Mouse (Mus musculus) hindbrain, embryonic 15.5 days (tissue): ENCODE data around the gene Elfn1. TPM values are rescaled to one million over a fixed set of nuclear protein-coding genes. Genes with fewer than 3 reads are reported as not detected.

Experiments
- ATAC-seq: fragments of 200-750 bp; cut with Nextera tagmentation; 2 replicates; pipeline ENCODE4 v1.8.0; 2017; ENCODE audit warnings: low read depth, moderate number of reproducible peaks, moderate TSS enrichment; ENCODE audit not compliant: low FRiP score
- H3K27ac ChIP-seq: fragments of 300-500 bp; sonication (generic); replicated peaks from 2 replicates; pipeline ENCODE4 v1.5.1; 2015; ENCODE audit warnings: mild to moderate bottlenecking, inconsistent platforms
- H3K27me3 ChIP-seq: fragments of 300-500 bp; sonication (generic); 2 replicates; pipeline ENCODE4 v1.6.1; 2015; ENCODE audit warnings: control low read depth, inconsistent platforms
- H3K36me3 ChIP-seq: fragments of 300-500 bp; sonication (generic); 2 replicates; pipeline ENCODE4 v1.6.1; 2015; ENCODE audit warnings: control low read depth, inconsistent platforms
- H3K4me1 ChIP-seq: fragments of 300-500 bp; sonication (generic); replicated peaks from 2 replicates; pipeline ENCODE4 v1.6.1; 2015; ENCODE audit warnings: control low read depth, inconsistent platforms
- H3K4me2 ChIP-seq: fragments of 300-500 bp; sonication (generic); 2 replicates; pipeline ENCODE4 v1.6.1; 2015; ENCODE audit warnings: moderate library complexity, mild to moderate bottlenecking, inconsistent platforms
- H3K4me3 ChIP-seq: fragments of 300-500 bp; sonication (generic); 2 replicates; pipeline ENCODE4 v1.5.1; 2015; ENCODE audit warnings: mild to moderate bottlenecking, inconsistent platforms
- H3K9ac ChIP-seq: fragments of 300-500 bp; sonication (generic); 2 replicates; pipeline ENCODE4 v1.6.1; 2015; ENCODE audit warnings: inconsistent platforms
- H3K9me3 ChIP-seq: fragments of 300-500 bp; sonication (generic); 2 replicates; pipeline ENCODE4 v1.6.1; 2016; ENCODE audit warnings: control low read depth, inconsistent platforms
- WGBS: fragments of 180-500 bp; shearing (Covaris S2); methylation state at CpG from one replicate; pipeline ENCODE4 v1.1.7; 2015; 5-methylcytosine and 5-hydroxymethylcytosine counted together
- polyA plus RNA-seq: library from polyadenylated mRNA; unstranded; fragments of >200 nt; fragmentation: Nextera tagmentation; extraction: Ambion mirVana; gene quantifications from 2 replicates; pipeline ENCODE4 v1.2.1, GENCODE M21; 2015

The Elfn1 gene
- polyA plus RNA-seq, 1 experiment from 2014 or later, result 3.9 TPM

DNA sequence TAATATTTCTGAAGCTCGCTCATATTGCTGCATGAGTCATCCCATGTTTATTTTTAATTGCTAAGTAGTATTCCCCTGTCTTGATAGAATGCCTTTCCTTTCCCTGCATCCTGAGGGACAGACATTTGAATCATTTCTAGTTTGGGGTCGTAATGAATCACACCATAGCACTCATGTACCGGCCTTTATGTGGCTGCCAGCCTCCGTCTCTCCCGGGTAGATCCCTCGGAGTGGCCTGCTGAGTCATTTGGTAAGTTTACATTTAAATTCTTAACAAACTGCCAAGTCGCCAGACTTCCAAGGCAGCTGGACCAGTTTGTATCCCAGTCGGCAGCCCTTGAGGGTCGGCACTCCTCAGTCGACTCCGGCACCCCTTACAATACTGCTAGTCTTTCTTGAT, 13.9 kb downstream of the Elfn1 start:
- H3K9me3 ChIP-seq, result no peaks in the 10 kb centered on the region
- no peaks in the 10 kb centered on the region for H3K4me1 ChIP-seq
- no peak overlapping the region for H3K4me2 ChIP-seq
- H3K27me3 ChIP-seq, result no peaks in the 10 kb centered on the region
- no peak overlapping the region for H3K27ac ChIP-seq
- H3K36me3 ChIP-seq, result no peaks in the 10 kb centered on the region
- no peak overlapping the region for H3K9ac ChIP-seq
- H3K4me3 ChIP-seq, result no peak overlapping the region
- no peak for ATAC-seq
- WGBS, result 62% methylated on average over 11 of the region's 11 CpGs

DNA sequence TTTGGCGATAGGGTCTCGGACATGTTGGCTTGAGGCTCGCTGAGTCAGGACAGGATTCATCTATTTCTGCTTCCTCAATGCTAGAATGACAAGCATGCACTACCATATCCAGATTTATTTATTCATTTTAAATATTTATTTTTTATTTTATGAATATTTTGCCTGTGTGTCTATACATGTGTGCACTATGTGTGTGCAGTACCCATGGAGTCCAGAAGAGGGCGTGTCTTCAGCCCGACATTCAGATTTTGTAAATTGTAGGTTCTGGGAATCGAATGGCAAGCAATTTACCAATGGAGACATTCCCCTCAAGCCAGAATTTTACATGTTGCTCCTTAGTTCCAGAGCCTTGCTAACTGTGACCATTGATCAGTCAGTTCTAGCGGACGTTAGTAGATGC, 16.1 kb downstream of the Elfn1 start:
- Histone ChIP-seq H3K4me3 (no peak overlapping the region), H3K4me2 (no peak overlapping the region), H3K9me3 (no peaks in the 10 kb centered on the region), H3K9ac (no peak overlapping the region), H3K36me3 (no peaks in the 10 kb centered on the region), H3K4me1 (no peaks in the 10 kb centered on the region), H3K27ac (no peak overlapping the region), H3K27me3 (no peaks in the 10 kb centered on the region)
- WGBS, result 94% methylated on average over 8 of the region's 8 CpGs
- ATAC-seq, result no peak

DNA sequence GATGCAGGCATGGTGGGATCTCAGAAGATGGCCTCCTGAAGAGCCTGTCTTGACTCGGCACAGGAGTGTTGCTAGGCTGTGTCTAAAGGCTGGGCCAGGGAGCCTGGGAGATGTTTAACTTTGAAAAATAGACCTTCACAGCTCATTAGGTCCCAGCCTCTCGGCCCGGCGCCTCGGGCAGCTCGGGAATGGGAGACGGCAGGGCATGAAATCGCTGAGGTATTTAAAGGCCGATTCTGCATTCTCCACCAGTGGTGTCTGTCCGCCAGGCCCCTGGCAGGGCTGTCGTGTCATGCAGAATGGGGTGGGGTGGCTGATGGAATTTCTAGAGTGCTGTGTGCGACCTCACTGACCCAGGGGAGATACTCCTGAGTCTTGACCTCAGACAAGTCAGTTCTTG, 22.4 kb downstream of the Elfn1 start:
- Histone ChIP-seq H3K4me2 (no peak overlapping the region), H3K27me3 (peaks cover 3% of the 10 kb centered on the region; the same call in 1 of the 2 replicates), H3K36me3 (no peaks in the 10 kb centered on the region), H3K27ac (no peak overlapping the region), H3K4me1 (peaks cover 25% of the 10 kb centered on the region), H3K9me3 (no peaks in the 10 kb centered on the region), H3K4me3 (no peak overlapping the region), H3K9ac (no peak overlapping the region)
- WGBS, result 32% methylated on average over 12 of the region's 12 CpGs
- no peak for ATAC-seq

DNA sequence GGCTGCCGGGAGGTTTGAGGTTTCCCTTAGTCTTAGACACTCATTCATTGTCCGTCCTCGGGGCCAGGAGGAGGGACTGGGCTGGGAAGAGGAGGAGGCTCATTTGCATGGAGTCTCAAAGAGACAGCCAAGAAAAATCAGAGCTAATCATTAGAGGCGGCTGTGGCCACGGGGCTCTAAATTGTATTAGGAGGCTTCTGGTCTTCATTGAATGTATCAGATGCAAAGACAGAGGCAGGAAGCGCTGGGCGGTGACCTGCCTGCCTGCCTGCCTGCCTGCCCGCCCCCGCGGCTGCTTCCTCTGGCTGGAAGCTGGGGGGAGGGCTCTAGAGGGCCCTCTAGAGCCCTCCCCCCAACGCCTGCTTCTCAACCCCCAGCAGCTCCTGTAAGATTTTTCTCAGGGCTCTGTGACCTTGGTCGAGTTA, 23.2 kb downstream of the Elfn1 start:
- Histone ChIP-seq H3K4me2 (peak overlapping the region; percentile 18; the same call in 1 of the 2 replicates), H3K9ac (no peak overlapping the region), H3K4me3 (no peak overlapping the region), H3K27me3 (peaks cover 3% of the 10 kb centered on the region; the same call in 1 of the 2 replicates), H3K4me1 (peaks cover 25% of the 10 kb centered on the region), H3K9me3 (no peaks in the 10 kb centered on the region), H3K27ac (no peak overlapping the region), H3K36me3 (no peaks in the 10 kb centered on the region)
- WGBS, result 4% methylated on average over 12 of the region's 12 CpGs
- no peak for ATAC-seq

DNA sequence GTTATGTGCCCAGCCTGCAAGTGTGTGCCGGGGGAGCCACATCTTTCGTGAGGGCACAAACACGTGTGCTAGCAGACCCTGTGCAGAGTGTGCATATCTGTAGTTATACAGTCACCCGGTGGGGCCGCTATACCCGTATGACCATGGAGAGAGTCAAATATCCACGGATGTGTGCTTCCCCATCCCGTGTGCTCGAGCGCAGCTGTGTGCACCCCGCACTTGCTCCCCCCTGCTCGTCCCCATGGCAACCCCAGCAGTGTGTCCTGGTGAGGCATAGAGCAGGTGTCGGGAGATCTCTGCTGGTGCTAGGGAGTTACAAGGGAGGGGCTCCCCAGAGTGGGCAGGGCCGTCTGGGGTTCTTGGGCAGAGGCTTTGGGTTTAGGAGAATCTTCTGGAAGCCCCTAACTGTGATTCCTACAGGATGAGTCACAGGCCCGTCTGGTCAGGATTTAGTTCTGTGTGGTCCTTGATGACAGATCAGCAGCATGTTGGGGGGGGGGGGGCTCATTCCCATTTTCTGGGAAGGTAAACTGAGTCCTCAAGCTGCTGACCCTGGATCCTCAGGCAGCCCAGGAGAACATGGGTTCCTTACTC, 24.3 kb downstream of the Elfn1 start:
- 18% methylated on average over 15 of the region's 15 CpGs for WGBS
- no peak overlapping the region for H3K4me3 ChIP-seq
- H3K4me2 ChIP-seq, result peak overlapping the region; percentile 35
- H3K27me3 ChIP-seq, result peaks cover 3% of the 10 kb centered on the region; the same call in 1 of the 2 replicates
- ATAC-seq, result peak; percentile 73; the same call in 1 of the 2 replicates
- H3K9ac ChIP-seq, result no peak overlapping the region
- peaks cover 25% of the 10 kb centered on the region for H3K4me1 ChIP-seq
- no peaks in the 10 kb centered on the region for H3K36me3 ChIP-seq
- no peaks in the 10 kb centered on the region for H3K9me3 ChIP-seq
- peak overlapping the region; percentile 9; the same call in 1 of the 2 replicates for H3K27ac ChIP-seq

DNA sequence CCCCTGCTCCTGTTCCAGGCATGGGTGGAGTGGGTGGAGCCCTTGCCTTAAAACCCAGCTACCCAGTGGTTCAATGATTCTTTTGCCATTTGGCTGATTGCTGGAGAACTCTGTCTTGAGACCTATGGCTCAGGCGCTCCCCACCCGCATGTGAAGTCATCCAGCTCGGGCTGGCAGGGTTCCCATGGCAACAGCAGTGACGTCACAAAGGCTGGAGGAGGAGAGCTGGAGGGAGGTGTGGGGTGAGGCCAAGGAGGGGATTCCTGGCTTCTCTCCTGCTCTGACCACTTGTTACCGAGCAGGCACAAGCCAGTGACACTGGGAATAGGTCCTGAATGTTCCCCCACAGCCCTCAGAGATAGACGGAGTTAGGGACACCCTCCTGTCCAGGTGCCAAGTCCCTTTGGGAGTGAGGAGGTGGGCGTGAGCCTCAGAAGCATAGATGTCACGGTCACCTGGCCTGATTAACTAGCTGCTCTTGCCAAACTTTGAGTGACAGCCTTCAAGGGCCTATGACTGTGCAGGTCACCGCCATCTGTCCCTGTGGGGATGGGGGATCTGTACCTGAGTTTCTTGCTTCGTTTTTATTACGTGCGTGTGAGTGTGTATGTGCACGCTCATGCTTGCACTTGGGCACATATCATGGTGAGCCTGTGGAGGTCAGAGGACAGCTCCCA, 25.0 kb downstream of the Elfn1 start:
- H3K36me3 ChIP-seq, result no peaks in the 10 kb centered on the region
- peaks cover 25% of the 10 kb centered on the region for H3K4me1 ChIP-seq
- ATAC-seq, result peak; percentile 74
- H3K9ac ChIP-seq, result no peak overlapping the region
- H3K27me3 ChIP-seq, result peaks cover 3% of the 10 kb centered on the region; the same call in 1 of the 2 replicates
- H3K4me3 ChIP-seq, result no peak overlapping the region
- WGBS, result 37% methylated on average over 13 of the region's 13 CpGs
- H3K9me3 ChIP-seq, result no peaks in the 10 kb centered on the region
- peak overlapping the region; percentile 16; the same call in 1 of the 2 replicates for H3K4me2 ChIP-seq
- H3K27ac ChIP-seq, result peak overlapping the region; percentile 9; the same call in 1 of the 2 replicates

DNA sequence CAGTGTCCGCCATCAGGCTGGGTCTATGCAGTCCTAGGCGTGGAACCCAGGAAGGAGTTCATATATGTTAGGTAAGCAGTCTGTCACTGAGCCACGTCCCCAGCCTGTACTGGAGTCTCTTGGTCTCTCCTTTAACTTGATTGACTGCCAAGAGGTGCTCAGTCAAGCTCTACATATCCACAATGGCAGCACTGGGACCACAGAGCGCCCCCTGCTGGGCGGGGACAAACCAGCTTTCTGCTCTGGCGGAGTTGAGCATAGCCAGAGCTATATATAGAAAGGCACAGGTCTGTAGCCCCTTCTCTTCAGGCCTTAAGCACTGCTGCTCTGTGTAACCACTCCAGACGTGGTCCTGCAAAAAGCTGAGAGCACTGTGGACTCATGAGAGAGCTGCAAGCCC, 25.7 kb downstream of the Elfn1 start:
- H3K4me2 ChIP-seq, result no peak overlapping the region
- no peaks in the 10 kb centered on the region for H3K36me3 ChIP-seq
- H3K4me1 ChIP-seq, result peaks cover 25% of the 10 kb centered on the region
- H3K27ac ChIP-seq, result no peak overlapping the region
- H3K9me3 ChIP-seq, result no peaks in the 10 kb centered on the region
- WGBS, result 49% methylated on average over 7 of the region's 7 CpGs
- ATAC-seq, result no peak
- H3K4me3 ChIP-seq, result no peak overlapping the region
- peaks cover 3% of the 10 kb centered on the region; the same call in 1 of the 2 replicates for H3K27me3 ChIP-seq
- no peak overlapping the region for H3K9ac ChIP-seq

DNA sequence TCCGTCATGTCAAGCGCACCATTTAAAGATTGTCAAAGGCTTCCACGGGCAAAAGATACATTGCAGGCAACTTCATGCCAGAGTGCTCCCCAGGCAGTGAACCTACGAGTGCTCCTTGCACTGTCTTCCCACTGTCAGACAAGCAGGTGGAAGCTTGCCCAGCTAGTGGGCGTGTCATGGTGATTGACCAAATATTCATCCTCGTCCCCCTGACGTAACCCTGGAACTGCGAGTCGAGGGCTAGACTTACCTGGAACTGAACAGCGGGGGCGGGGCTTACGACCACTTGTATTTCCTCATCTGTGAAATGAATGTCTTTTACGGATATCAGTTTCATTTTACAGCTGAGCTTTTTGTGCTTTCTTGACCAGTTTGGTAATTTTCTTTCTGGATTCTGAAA, 28.7 kb downstream of the Elfn1 start:
- no peak overlapping the region for H3K27ac ChIP-seq
- no peaks in the 10 kb centered on the region for H3K36me3 ChIP-seq
- 79% methylated on average over 13 of the region's 13 CpGs for WGBS
- no peaks in the 10 kb centered on the region for H3K9me3 ChIP-seq
- peaks cover 3% of the 10 kb centered on the region; the same call in 1 of the 2 replicates for H3K27me3 ChIP-seq
- no peak overlapping the region for H3K9ac ChIP-seq
- H3K4me2 ChIP-seq, result no peak overlapping the region
- peaks cover 16% of the 10 kb centered on the region for H3K4me1 ChIP-seq
- ATAC-seq, result no peak
- H3K4me3 ChIP-seq, result no peak overlapping the region

DNA sequence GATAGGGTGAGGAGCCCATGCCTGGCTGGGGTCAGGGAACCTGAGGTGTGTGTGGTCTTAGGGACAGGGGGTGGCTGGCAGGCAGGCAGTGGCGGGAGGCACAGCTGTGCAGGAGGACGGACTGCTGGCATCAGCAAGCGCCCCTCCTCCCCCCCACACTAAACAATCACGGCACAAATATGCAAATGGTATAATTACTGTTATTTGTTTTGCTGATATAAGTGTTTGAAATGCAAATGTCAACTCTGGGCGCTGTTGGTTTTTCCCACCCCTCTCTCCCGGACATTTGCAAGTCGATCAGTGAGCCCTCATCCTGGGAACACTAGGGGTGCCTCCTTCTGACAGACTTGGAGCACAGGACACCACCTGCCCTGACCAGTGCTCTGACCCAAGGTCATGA, 37.0 kb downstream of the Elfn1 start:
- Histone ChIP-seq H3K4me1 (peaks cover 14% of the 10 kb centered on the region), H3K27me3 (no peaks in the 10 kb centered on the region), H3K9me3 (no peaks in the 10 kb centered on the region), H3K4me2 (no peak overlapping the region), H3K36me3 (no peaks in the 10 kb centered on the region), H3K9ac (no peak overlapping the region), H3K27ac (no peak overlapping the region), H3K4me3 (no peak overlapping the region)
- no peak; the same call in 1 of the 2 replicates for ATAC-seq
- WGBS, result 28% methylated on average over 7 of the region's 7 CpGs

DNA sequence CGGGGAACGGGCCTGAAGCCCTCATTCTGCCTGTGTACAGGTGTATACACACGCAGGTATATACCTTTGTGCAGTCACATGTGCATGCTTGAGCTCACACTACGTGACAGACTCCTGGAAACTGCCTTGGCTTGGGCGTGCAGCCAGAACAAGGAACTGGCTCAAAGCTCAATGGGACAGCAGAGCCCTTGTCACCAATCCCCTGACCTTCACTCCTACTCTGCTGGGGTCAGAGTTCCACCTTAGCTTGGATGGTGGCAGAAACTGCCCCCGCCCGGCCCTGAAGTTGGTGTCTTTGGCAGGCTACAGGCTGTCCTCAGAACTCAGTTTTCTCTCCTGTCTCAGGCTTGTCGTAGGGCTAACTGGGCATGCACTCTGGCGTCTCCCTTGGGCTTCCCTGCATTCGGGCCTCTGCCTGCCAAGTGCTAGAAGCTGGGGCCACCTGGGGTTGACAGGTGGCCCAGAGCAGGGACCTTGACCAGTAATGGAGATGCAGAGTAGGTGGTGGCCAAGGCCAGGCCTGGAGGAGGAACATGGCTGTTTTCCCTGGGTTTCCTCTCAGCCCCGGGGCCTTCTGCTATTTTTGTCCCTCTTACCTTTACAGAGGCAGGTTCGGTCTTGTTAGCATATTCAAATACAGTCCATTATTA, 38.1 kb downstream of the Elfn1 start:
- H3K4me2 ChIP-seq, result no peak overlapping the region
- H3K4me1 ChIP-seq, result peaks cover 21% of the 10 kb centered on the region
- H3K9ac ChIP-seq, result no peak overlapping the region
- no peaks in the 10 kb centered on the region for H3K36me3 ChIP-seq
- no peak overlapping the region for H3K27ac ChIP-seq
- H3K9me3 ChIP-seq, result no peaks in the 10 kb centered on the region
- 69% methylated on average over 12 of the region's 12 CpGs for WGBS
- ATAC-seq, result no peak
- H3K4me3 ChIP-seq, result no peak overlapping the region
- H3K27me3 ChIP-seq, result no peaks in the 10 kb centered on the region

DNA sequence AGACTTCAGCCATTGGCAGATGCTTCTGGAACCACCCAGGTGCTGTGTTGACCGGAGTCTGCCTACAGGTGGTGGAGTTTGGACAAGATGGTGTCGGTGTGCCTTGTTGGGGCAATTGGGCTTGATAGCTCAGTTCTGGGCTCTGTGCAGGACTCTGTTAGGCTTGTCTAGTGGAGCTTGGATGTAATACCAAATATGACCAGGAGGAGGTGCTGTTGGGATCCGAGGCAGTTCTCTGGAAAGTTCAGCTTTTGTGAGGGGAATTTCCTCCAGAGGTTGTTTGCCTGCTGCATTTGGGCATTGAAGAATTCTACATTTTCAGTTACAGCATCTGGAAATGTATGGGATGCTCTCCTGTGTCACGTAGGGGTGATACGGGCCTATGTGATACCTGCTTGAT, 39.7 kb downstream of the Elfn1 start:
- H3K4me1 ChIP-seq, result peaks cover 21% of the 10 kb centered on the region
- H3K9me3 ChIP-seq, result no peaks in the 10 kb centered on the region
- H3K36me3 ChIP-seq, result no peaks in the 10 kb centered on the region
- no peaks in the 10 kb centered on the region for H3K27me3 ChIP-seq
- H3K9ac ChIP-seq, result no peak overlapping the region
- WGBS, result 95% methylated on average over 5 of the region's 5 CpGs
- H3K4me2 ChIP-seq, result no peak overlapping the region
- no peak overlapping the region for H3K4me3 ChIP-seq
- no peak overlapping the region for H3K27ac ChIP-seq
- ATAC-seq, result no peak

DNA sequence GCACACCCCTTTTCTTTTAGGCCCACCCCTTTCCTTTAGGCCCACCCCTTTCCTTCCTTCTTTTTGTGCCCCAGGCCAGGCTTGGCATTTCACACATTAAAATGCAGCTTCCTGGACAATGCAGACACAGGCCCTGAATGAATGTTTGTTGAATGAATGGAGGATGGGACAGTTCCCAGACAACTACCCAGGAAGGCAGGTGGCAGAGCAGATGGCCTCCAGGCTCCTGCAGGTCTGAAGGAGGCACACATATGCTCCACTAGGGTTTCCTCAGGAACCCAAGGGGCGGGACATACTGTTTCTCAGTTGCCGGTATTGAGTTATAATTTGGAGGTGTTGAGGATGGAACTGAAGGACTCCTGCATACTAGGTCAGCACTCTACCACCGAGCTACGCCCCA, 40.8 kb downstream of the Elfn1 start:
- no peak overlapping the region for H3K9ac ChIP-seq
- WGBS, result 79% methylated on average over 4 of the region's 4 CpGs
- peaks cover 21% of the 10 kb centered on the region for H3K4me1 ChIP-seq
- H3K36me3 ChIP-seq, result no peaks in the 10 kb centered on the region
- H3K27me3 ChIP-seq, result no peaks in the 10 kb centered on the region
- ATAC-seq, result no peak
- no peak overlapping the region for H3K27ac ChIP-seq
- no peaks in the 10 kb centered on the region for H3K9me3 ChIP-seq
- H3K4me2 ChIP-seq, result no peak overlapping the region
- H3K4me3 ChIP-seq, result no peak overlapping the region
